Mouse (Mus musculus): Measurements from ENCODE around the gene Ccdc174.
"Not testable (repeated sequence)": the region's sequence is repeated elsewhere in the genome, so short reads cannot be mapped to it uniquely, and the experiment has no call there.

The Ccdc174 gene

DNA sequence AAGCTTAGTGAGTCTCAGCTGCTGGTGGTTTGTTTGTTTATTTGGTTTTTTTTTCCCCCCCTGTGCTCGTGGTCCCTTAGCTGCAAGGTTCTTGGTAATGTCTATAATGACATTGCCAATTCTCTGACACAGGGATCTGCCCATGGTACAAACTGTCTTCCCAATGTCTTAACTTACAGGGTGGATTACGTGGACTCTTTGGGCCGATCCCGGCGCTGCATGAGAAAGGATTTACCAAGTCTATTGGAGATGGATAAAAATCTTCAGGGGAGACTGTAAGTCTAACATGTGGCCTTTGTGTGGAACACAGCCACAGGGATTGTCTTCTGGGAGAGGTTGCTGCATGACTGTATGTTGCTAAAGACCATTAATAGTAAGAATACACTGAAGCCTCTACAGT, 12.8 kb downstream of the Ccdc174 start:
- Histone ChIP-seq H3K36me3 (ENCODE audit: control insufficient read depth, insufficient read depth, low read length, poor library complexity, severe bottlenecking) (peaks cover 39% of the 10 kb centered on the region), H3K27me3 (ENCODE audit: control insufficient read depth, insufficient read depth, low read length, poor library complexity, severe bottlenecking) (no peaks in the 10 kb centered on the region)
- no peak for DNase-seq (ENCODE audit: low read depth, low spot score)

DNA sequence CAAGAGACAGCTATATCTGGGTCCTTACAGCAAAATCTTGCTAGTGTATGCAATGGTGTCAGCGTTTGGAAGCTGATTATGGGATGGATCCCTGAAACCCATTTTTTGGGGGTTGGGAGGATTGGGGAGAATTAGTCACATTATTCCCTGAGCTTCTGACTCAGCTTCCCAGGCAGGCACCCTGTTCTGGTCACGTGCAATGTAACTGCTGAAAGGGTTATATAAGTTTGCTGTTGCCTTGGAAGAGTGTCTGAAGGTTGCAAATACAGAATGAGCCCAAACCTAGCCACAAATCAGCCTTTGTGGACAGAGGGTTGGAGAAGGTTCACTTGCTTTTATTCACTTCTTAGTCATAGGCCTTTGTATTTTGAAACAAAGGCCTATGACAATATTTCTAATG, 13.9 kb downstream of the Ccdc174 start:
- no peak for DNase-seq (ENCODE audit: low read depth, low spot score)
- Histone ChIP-seq H3K36me3 (ENCODE audit: control insufficient read depth, insufficient read depth, low read length, poor library complexity, severe bottlenecking) (peaks cover 32% of the 10 kb centered on the region), H3K27me3 (ENCODE audit: control insufficient read depth, insufficient read depth, low read length, poor library complexity, severe bottlenecking) (no peaks in the 10 kb centered on the region)

DNA sequence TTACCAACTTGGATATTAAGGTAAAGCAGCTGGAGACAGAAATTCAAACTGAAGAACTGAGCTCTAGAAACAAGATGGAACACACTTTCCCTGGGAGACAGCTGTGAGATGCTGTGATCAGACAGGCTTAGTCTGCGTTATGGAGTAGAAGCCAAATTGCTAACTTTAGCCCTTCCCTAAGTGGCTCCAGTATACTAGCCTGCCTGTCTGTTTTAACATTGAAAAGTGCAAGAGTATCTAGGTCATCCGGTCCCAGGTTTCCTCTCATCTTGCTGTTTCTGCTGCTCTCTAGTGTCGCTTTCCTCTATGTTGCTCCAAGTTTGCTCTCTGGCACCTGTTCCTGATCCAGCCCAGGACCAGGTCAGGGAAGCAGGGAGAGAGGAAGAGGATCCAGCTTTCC, 18.9 kb downstream of the Ccdc174 start:
- DNase-seq (ENCODE audit: low read depth, low spot score) = no peak
- no peaks in the 10 kb centered on the region for H3K27me3 ChIP-seq (ENCODE audit: control insufficient read depth, insufficient read depth, low read length, poor library complexity, severe bottlenecking)
- H3K36me3 ChIP-seq (ENCODE audit: control insufficient read depth, insufficient read depth, low read length, poor library complexity, severe bottlenecking) = peaks cover 17% of the 10 kb centered on the region

DNA sequence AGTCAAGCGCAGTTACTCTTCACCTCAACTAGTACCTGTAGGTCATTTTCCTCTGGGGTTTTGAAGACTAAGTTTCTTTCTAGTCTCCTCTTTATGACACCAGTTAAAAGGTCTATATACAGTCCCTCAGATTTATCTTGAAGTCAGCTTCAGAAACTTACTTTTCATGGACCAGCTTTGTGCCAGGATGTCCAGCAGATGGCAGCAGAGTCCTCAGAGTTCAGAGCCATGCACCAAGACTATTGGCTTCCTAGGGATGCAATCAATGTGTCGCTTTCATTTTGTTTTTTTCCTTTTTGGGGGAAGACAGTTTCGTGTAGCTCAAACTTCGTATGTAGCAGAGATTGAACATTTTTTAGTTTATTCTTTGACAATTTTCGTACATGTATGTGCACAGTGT, 23.7 kb downstream of the Ccdc174 start:
- peak; percentile 75 for DNase-seq (ENCODE audit: low read depth, low spot score)
- H3K36me3 ChIP-seq (ENCODE audit: control insufficient read depth, insufficient read depth, low read length, poor library complexity, severe bottlenecking) = peaks cover 6% of the 10 kb centered on the region; the same call in 1 of the 2 replicates
- no peaks in the 10 kb centered on the region for H3K27me3 ChIP-seq (ENCODE audit: control insufficient read depth, insufficient read depth, low read length, poor library complexity, severe bottlenecking)

DNA sequence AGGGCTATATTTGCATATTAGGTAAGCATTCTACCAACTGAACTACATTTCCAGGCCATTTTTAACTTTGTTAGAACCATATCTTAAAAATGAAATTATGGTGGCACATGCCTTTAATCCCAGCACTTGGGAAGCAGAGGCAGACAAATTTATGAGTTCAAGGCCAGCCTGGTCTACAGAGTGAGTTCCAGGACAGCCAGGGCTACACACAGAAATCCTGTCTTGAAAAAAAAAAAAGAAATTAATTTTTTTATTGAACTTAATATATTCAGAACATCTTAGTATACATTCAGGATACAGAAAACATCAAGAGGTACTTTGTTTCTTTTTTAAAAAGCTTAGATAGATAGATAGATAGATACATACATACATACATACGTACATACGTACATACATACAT, 24.7 kb downstream of the Ccdc174 start, which contains the start of gene 4930590J08Rik:
Gene 4930590J08Rik (plus strand): TSS at position 301 of the 400 bp plus-strand sequence.
- not testable (repeated sequence) for H3K27me3 ChIP-seq (ENCODE audit: control insufficient read depth, insufficient read depth, low read length, poor library complexity, severe bottlenecking); H3K36me3 ChIP-seq (ENCODE audit: control insufficient read depth, insufficient read depth, low read length, poor library complexity, severe bottlenecking); DNase-seq (ENCODE audit: low read depth, low spot score)

DNA sequence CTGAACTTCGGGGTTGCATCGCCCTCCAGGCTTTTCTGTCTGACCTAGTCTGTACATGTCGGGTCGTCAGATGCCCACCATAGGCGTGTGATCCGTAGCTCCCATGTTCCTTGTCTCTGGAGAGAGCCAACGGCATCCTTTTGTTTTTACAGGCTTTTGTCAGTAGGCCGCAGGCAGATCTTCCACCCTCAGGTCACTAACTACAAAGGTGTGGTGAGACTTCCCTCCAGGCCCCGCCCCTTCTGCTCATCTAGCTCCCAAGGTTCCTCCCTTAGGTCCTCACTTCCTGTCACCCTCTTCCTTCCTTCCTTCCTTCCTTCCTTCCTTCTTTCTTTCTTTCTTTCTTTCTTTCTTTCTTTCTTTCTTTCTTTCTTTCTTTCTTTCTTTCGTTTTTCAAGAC, 36.2 kb downstream of the Ccdc174 start:
- H3K27me3 ChIP-seq (ENCODE audit: control insufficient read depth, insufficient read depth, low read length, poor library complexity, severe bottlenecking) = no peaks in the 10 kb centered on the region
- DNase-seq (ENCODE audit: low read depth, low spot score) = no peak
- H3K36me3 ChIP-seq (ENCODE audit: control insufficient read depth, insufficient read depth, low read length, poor library complexity, severe bottlenecking) = no peaks in the 10 kb centered on the region

DNA sequence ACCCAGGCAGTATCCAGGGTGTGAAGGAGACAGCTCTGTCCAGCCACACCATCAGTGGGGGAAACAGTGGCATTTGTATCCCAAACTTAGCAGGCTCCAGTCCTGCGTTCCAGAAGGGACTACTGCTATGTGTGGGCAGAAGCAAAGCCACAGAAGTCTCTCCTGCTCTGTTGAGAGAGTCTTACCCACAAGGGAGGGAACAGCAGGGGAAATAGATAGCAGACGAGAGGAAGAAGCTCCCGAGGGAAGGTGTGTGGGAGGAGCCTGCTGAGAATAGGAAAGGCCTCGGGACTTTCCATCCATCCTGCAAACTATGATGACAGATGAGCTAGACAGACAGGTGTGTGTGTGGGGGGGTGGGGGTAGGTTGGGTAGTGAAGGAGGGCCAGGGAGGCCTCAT, 39.4 kb downstream of the Ccdc174 start:
- H3K36me3 ChIP-seq (ENCODE audit: control insufficient read depth, insufficient read depth, low read length, poor library complexity, severe bottlenecking) = no peaks in the 10 kb centered on the region
- no peak for DNase-seq (ENCODE audit: low read depth, low spot score)
- H3K27me3 ChIP-seq (ENCODE audit: control insufficient read depth, insufficient read depth, low read length, poor library complexity, severe bottlenecking) = no peaks in the 10 kb centered on the region

DNA sequence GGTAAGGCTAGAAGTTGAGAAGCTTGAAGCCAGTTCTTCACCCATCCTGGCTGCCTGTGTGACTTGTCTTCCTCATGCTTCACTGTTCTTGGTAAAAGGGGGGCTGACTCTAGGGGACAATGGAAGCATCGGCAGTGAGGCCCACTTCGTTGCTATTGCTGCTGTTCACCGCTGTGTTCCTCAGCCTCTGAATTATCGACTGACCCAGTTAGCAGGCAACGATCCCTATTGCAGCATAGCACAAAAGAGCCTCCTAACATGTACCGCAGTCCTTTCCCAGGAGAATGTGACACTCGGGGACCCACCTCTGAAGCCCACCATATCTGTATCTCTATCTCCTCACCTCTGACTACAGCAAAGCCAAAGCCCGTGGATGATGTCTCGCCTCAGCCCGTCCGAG, 39.9 kb downstream of the Ccdc174 start:
- DNase-seq (ENCODE audit: low read depth, low spot score) = no peak
- Histone ChIP-seq H3K27me3 (ENCODE audit: control insufficient read depth, insufficient read depth, low read length, poor library complexity, severe bottlenecking) (no peaks in the 10 kb centered on the region), H3K36me3 (ENCODE audit: control insufficient read depth, insufficient read depth, low read length, poor library complexity, severe bottlenecking) (no peaks in the 10 kb centered on the region)

DNA sequence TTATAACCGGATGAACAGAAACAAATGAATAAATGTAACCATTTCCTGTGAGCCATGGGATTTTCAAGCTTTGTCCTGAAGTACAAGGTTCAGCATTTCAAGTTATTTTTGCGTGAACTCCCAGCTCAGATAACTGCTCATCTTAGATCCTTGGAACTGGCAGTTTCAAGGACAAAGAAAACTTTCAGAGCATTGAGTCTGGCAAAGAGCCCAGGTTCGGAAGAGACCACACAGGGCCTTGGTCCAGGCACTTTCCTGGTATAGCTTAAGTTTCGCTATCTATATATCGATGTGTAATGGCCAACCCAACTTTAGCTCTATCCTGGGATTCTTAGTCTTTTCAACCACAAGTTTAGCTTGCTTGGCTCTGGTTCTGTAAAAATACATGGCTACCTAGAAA, 53.4 kb downstream of the Ccdc174 start:
- Histone ChIP-seq H3K36me3 (ENCODE audit: control insufficient read depth, insufficient read depth, low read length, poor library complexity, severe bottlenecking) (no peaks in the 10 kb centered on the region), H3K27me3 (ENCODE audit: control insufficient read depth, insufficient read depth, low read length, poor library complexity, severe bottlenecking) (no peaks in the 10 kb centered on the region)
- DNase-seq (ENCODE audit: low read depth, low spot score) = no peak

DNA sequence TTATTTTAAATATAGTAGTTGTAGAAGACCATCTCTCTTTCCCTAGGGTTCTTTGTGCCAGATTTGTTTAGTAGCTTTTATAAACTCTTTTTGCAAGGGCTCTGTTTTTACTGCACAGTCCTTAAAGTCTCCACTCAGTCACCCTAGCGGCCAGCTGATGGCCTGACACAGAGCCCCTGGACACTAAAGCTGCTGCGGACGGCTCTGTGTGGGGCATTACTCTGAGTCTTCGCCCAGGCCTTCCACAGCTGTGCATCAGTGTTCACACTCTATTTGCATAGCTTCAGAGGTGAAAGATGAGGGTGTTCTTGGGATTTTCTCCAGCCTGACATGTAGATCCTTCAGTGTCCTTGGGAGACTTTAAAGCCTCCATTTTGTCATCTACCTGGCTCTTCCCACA, 60.6 kb downstream of the Ccdc174 start:
- H3K36me3 ChIP-seq (ENCODE audit: control insufficient read depth, insufficient read depth, low read length, poor library complexity, severe bottlenecking) = no peaks in the 10 kb centered on the region
- DNase-seq (ENCODE audit: low read depth, low spot score) = no peak
- H3K27me3 ChIP-seq (ENCODE audit: control insufficient read depth, insufficient read depth, low read length, poor library complexity, severe bottlenecking) = no peaks in the 10 kb centered on the region

DNA sequence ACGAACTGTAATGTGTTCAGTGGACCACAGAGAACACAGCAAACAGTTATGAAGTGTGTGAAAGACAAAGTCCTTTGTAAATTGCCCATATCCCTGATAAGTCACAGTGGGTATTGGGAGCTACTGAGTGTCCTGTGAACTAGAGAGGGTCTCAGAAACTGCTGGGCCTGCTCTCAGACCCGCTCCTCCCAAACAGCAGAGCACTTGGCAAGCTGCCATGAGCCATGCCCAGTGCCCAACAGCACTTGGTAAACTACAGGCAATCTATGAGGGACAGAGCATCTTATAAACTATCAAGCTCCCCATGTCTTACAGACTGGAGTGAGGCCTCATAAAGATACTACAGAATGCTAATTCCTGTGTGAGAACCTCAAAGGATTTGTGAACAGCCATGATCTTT, 70.6 kb downstream of the Ccdc174 start:
- Histone ChIP-seq H3K36me3 (ENCODE audit: control insufficient read depth, insufficient read depth, low read length, poor library complexity, severe bottlenecking) (no peaks in the 10 kb centered on the region), H3K27me3 (ENCODE audit: control insufficient read depth, insufficient read depth, low read length, poor library complexity, severe bottlenecking) (no peaks in the 10 kb centered on the region)
- no peak for DNase-seq (ENCODE audit: low read depth, low spot score)
